Comparison of ENCODE assay signal across 8 mouse cellular contexts in the genomic region with DNA sequence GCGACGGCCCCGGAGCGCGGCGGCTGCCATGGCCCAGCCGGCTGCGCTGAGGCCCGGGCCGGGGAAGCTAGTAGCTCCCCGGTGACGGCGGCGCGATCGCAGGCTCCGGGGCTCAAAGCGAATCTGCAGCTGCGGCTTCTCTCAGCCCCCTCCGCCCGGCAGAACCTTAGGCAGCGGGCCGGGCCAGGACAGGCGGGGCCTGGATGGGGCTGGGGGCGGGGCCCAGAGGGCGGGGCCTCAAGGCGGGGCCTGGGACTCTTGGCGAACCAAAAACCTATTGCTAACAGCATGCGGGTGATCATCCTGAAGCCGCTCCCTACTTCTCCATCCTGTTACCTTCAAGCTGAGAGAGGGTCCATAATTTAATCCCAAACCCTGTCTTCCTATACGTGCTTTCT. TPM values are rescaled to one million over a fixed set of nuclear protein-coding genes. Genes with fewer than 3 reads are reported as not detected.
DNase-seq lines count a peak whose midpoint lies in the region; ATAC-seq and TF ChIP-seq lines count a peak whose summit lies in the region.

A gene (minus strand): TSS at position 239 of the 398 bp plus-strand sequence.

- DNase-seq in CD4-positive helper T cell, adult 2 months (ENCODE audit: low read depth, low spot score): peak; percentile 90
- peak; percentile 97 for DNase-seq in brain, embryonic 14.5 days (ENCODE audit: low read depth)
- peak; percentile 95 for DNase-seq in liver
- peak; percentile 50 to 66 for DNase-seq in monocyte, adult 2 months (ENCODE audit: low read depth in 1 of 2, low spot score in 2 of 2)
- DNase-seq in spleen, postnatal 36 days (ENCODE audit: low spot score in 2 of 2): peak; percentile 82 to 84

- no peaks in the 10 kb centered on the region for H3K27me3 ChIP-seq in heart, embryonic 11.5 days (ENCODE audit: control insufficient read depth, insufficient read depth, low read length)
- no peaks in the 10 kb centered on the region for H3K27me3 ChIP-seq in kidney, embryonic 16.5 days (ENCODE audit: insufficient read depth, low read length)

- peak within 1 kb of the TSS; percentile 66 for H3K4me2 ChIP-seq in heart, embryonic 11.5 days
- peak within 1 kb of the TSS; percentile 79 for H3K4me2 ChIP-seq in kidney, embryonic 16.5 days (replicated peaks; ENCODE audit: low read depth, low read length)

- no peaks in the 10 kb centered on the region for H3K9me3 ChIP-seq in heart, embryonic 11.5 days (replicated peaks; ENCODE audit: control insufficient read depth, low read length)
- no peaks in the 10 kb centered on the region for H3K9me3 ChIP-seq in kidney, embryonic 16.5 days (ENCODE audit: low read length)

- H3K36me3 ChIP-seq in heart, embryonic 11.5 days (ENCODE audit: control insufficient read depth, insufficient read depth, low read length): no peaks in the 10 kb centered on the region
- no peaks in the 10 kb centered on the region for H3K36me3 ChIP-seq in kidney, embryonic 16.5 days (ENCODE audit: insufficient read depth, low read length)

- H3K4me3 ChIP-seq in heart, embryonic 11.5 days (ENCODE audit: low read depth, low read length): peak within 1 kb of the TSS; percentile 93
- H3K4me3 ChIP-seq in kidney, embryonic 16.5 days (ENCODE audit: low read length): peak within 1 kb of the TSS; percentile 95

- TF ChIP-seq CTCF in brain, embryonic 14.5 days (IDR thresholded peaks at IDR 0.05; ENCODE audit: borderline replicate concordance, extremely low read depth, insufficient read depth, insufficient read length): no peak

- peak; percentile 95 for ATAC-seq in erythroblast, adult 5-6 weeks (replicated peaks; ENCODE audit: low FRiP score, poor library complexity, severe bottlenecking)
- ATAC-seq in heart, embryonic 11.5 days (replicated peaks; ENCODE audit: insufficient number of reproducible peaks, low FRiP score, low TSS enrichment): peak; percentile 97
- peak; percentile 99 for ATAC-seq in kidney, embryonic 16.5 days (ENCODE audit: low FRiP score, low TSS enrichment)

- TF ChIP-seq POLR2A in brain, embryonic 14.5 days (IDR thresholded peaks at IDR 0.05; ENCODE audit: borderline replicate concordance, extremely low read depth, insufficient read depth, insufficient read length, poor library complexity, severe bottlenecking): peak; percentile 77

- peaks cover 5% of the 10 kb centered on the region for H3K4me1 ChIP-seq in heart, embryonic 11.5 days (ENCODE audit: control insufficient read depth, insufficient read depth, low read length)
- peaks cover 15% of the 10 kb centered on the region for H3K4me1 ChIP-seq in kidney, embryonic 16.5 days (ENCODE audit: insufficient read depth, low read length)

- H3K9ac ChIP-seq in heart, embryonic 11.5 days (ENCODE audit: low read depth, low read length): peak within 1 kb of the TSS; percentile 97
- peak within 1 kb of the TSS; percentile 97 for H3K9ac ChIP-seq in kidney, embryonic 16.5 days (replicated peaks; ENCODE audit: low read length)

- peak within 1 kb of the TSS; percentile 90 for H3K27ac ChIP-seq in heart, embryonic 11.5 days (ENCODE audit: low read depth, low read length)
- H3K27ac ChIP-seq in kidney, embryonic 16.5 days (ENCODE audit: low read length): peak within 1 kb of the TSS; percentile 94

- 0% methylated on average over 29 of the region's 31 CpGs for WGBS in heart, embryonic 11.5 days (ENCODE audit: insufficient replicate concordance)
- 0% methylated on average over 25 of the region's 31 CpGs for WGBS in kidney, embryonic 16.5 days

RNA-seq across cellular contexts. Expression of the gene that starts here (rescaled TPM):
- polyA plus RNA-seq in brain, embryonic 14.5 days (2012; rRNA removed): 7.5 and 7.9 TPM in 2 replicates
- total RNA-seq in erythroblast, adult 5-6 weeks (2015; ENCODE audit: low replicate concordance): 5.2 and 10.2 TPM in 2 replicates
- 8.9 and 9.2 TPM in 2 replicates for total RNA-seq in erythroblast, adult 5-6 weeks (2017; ENCODE audit: low replicate concordance)
- 3.5 and 5.8 TPM in 2 replicates for polyA plus RNA-seq in heart, embryonic 11.5 days (2014; fragmentation: Nextera tagmentation; extraction: Ambion mirVana)
- polyA plus RNA-seq in kidney, embryonic 16.5 days (2015; fragmentation: Nextera tagmentation; extraction: Ambion mirVana): 2.8 and 3.0 TPM in 2 replicates

Comparison
In these comparisons a context has a peak if more than half of its experiments do, and no peak if none do; other contexts are left out.
1. Peak in every context shown above with its lines: DNase-seq, ATAC-seq, H3K4me3 ChIP-seq and H3K27ac ChIP-seq.